Mouse (Mus musculus) kidney, adult 10 weeks (tissue): ENCODE results near the gene Ascc1. TPM values are rescaled to one million over a fixed set of nuclear protein-coding genes. Genes with fewer than 3 reads are reported as not detected.

Experiments
- polyA plus RNA-seq: library from polyadenylated mRNA; stranded (reverse); fragments of 350-450 nt; fragmentation: Illumina TruSeq; extraction: RNeasy Lipid Tissue Mini Kit (QIAGEN cat#74804); gene quantifications from one replicate; pipeline ENCODE4 v1.2.3, GENCODE M21; 2014; ENCODE audit warnings: low read depth, low replicate concordance

Ascc1 gene
- 24.5 TPM for polyA plus RNA-seq

DNA sequence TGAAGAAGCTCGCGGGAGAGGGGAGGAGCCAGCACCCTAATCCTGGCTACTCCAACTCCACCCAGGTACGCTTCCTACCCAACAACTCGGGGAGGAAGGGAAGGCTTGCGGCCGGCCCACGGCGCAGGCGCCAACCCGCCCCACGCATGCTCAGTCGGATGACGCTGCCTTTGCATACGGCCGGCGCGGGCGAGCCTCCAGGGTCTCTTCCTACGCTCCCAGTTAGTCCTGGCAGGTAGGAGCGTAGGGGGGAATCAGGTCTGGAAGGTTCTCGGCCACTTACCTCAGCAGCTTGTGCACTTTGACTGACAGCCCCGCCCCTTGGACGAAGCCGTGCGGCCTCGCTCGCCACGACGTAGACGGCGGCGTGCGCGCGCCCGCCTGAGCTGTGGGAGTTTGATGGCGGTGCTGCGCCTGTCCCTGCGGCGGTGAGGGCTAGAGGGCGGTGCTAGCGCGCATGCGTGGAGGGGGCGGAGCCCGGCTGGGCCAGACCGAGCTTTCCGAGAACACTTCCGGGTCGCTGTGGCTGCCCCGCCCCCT lies at the start of gene Ascc1, which contains the start of gene Anapc16:
Gene Ascc1 (plus strand): TSS at position 133 of the 540 bp plus-strand sequence.
Gene Anapc16 (minus strand): TSS at position 463 of the 540 bp plus-strand sequence.

DNA sequence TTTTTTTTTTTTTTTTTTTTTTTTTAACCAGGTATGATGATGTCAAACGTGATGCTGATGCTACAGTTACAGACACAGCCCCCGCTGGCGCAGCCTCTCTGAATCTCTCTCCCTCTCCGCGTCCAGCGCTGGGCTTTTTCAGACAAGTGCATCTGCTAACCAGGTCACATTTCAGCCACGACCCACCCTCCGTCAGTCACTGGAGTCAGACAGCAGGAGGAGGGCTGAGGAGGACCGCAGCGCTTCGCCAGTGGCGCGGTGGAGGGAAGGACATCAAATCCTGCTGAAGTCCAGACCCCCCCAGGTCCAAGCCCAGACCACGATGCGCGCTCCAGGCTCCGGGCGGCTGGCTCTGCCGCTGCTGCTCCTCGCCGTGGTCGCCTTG lies 103.5 kb downstream of the Ascc1 start, which contains the start of gene Spock2:
Gene Spock2 (plus strand): TSS at position 74 of the 385 bp plus-strand sequence.

Other genes with a start within 250 kb of the Ascc1 start
- gene Dnajb12, start 123.2 kb upstream of the Ascc1 start, polyA plus RNA-seq = 7.6 TPM
- gene Ddit4, start 51.0 kb upstream of the Ascc1 start, polyA plus RNA-seq = 3.5 TPM
- gene Anapc16, start 330 bp downstream of the Ascc1 start, polyA plus RNA-seq = 24.5 TPM
- 0.28 TPM for gene Spock2, start 103.4 kb downstream of the Ascc1 start, polyA plus RNA-seq
- gene Chst3, start 216.5 kb downstream of the Ascc1 start, polyA plus RNA-seq = 3.4 TPM